8 mouse cellular contexts compared by ENCODE assay signal in genomic region chr8:12023669-12024390, GRCm38 (mm10).
"Had no signal": no experiment of that assay in that cellular context is flagged by ENCODE, and none has a peak within 500 bp of the region (broad histone marks: within the 10 kb centered on the region; RNA-seq: fewer than 3 reads in every experiment).

No protein-coding gene starts in this region.

- DNase-seq: kidney, postnatal 14 days; lung, adult 2 months; midbrain, embryonic 14.5 days; retina, postnatal 1 day; right cerebral cortex, postnatal 4 days; spleen, adult 18-20 months; thymus, adult 18-20 months; thymus, postnatal 14 days had no signal
